Mouse (Mus musculus): ENCODE measurements at regions not wholly inside any gene's neighbourhood (a gene's known extent, or its start where the extent isn't known, plus 50 kb on each side); places are given as distances from the start of the nearest gene placed in this dataset.

DNA sequence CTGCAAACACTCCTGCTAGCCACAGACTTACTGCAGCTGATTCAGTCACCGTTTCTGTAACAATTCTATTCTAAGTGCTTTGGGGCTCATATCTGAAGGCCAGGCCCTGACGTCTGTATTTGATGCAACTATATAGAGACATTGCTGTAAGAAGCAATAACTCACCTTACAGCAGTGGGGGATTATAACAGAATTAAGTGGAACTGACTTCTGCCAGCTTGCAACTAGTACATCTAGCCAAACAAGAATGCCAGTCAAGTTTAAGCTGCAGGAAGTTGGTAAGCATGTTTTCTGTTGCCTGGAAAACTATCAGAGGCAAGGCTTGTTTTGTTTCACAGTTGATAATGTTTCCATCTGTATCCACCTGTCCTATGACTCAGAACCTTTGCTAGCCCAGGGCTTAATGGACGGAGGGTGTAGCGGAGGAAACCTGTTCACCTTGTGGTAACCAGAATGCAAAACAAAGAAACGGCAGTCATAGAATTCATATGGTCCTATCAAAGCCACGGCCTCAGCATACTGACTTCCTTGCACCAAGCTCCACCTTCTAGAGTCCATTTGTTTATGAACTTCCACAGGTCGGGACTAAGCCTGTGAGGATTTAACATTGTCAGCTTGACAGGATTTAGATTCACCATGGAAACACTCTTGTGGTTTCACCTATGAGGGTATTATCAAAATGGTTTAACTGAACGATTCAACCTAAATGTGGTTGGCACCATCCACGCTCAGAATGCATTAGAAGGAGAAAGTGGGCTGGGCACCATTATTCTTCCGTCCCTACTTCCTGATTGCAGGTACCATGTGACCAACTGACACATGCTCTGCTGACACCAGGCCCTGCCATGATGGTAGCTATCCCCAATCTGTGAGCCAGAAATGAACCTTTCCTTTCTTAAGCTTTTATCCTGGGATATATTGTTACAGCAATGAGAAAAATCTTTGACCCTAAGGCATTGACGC lies 216.2 kb downstream of the Irx1 start:
- TF ChIP-seq CTCF (IDR thresholded peaks at IDR 0.05; ENCODE audit: borderline replicate concordance, insufficient read depth, low read depth, low read length) (no peak), POLR2A (IDR thresholded peaks at IDR 0.05; ENCODE audit: borderline replicate concordance, insufficient read depth, low read length) (no peak)
